Mouse (Mus musculus) MEL (cell line): ENCODE measurements at regions not wholly inside any gene's neighbourhood (a gene's known extent, or its start where the extent isn't known, plus 50 kb on each side); places are given as distances from the start of the nearest gene placed in this dataset.

ENCODE experiments used
- DNase-seq: peaks from one replicate; pipeline ENCODE4 v3.0.0; 2011; ENCODE audit warnings: low read depth, low spot score
- H3K27ac ChIP-seq: 2 replicates; pipeline ENCODE4 v1.5.1; 2012; ENCODE audit warnings: low read depth, mild to moderate bottlenecking, control low read depth, low read length, moderate library complexity; ENCODE audit not compliant: control insufficient read depth
- H3K27me3 ChIP-seq, 2 experiments: fragments of 150-350 bp in 1 of 2; sonication (generic) in 1 of 2; 2 replicates each; pipeline ENCODE4 v1.6.1; 2012; ENCODE audit warnings: low read length in 2 of 2, mild to moderate bottlenecking in 2 of 2, improper control_type of control experiment in 1 of 2, moderate library complexity in 1 of 2; ENCODE audit not compliant: insufficient read depth in 2 of 2, control insufficient read depth in 1 of 2
- H3K36me3 ChIP-seq, 2 experiments: 2 replicates each; pipeline ENCODE4 v1.6.1; 2012 to 2014; ENCODE audit warnings: low read length in 2 of 2, improper control_type of control experiment in 1 of 2, inconsistent platforms in 1 of 2, mild to moderate bottlenecking in 1 of 2; ENCODE audit not compliant: insufficient read depth in 2 of 2, control insufficient read depth in 1 of 2
- H3K4me1 ChIP-seq, 2 experiments: fragments of 150-350 bp in 1 of 2; sonication (generic) in 1 of 2; 2 replicates each; pipeline ENCODE4 v1.6.1; 2012; ENCODE audit warnings: low read length in 2 of 2, improper control_type of control experiment in 1 of 2, mild to moderate bottlenecking in 1 of 2; ENCODE audit not compliant: insufficient read depth in 2 of 2, control insufficient read depth in 1 of 2
- H3K4me3 ChIP-seq, 2 experiments: fragments of 150-350 bp in 1 of 2; sonication (generic) in 1 of 2; 2 replicates each; pipeline ENCODE4 v1.5.1; 2012; ENCODE audit warnings: low read depth in 2 of 2, low read length in 2 of 2, mild to moderate bottlenecking in 2 of 2, moderate library complexity in 2 of 2, control low read depth in 1 of 2, improper control_type of control experiment in 1 of 2; ENCODE audit not compliant: control insufficient read depth in 1 of 2, insufficient read depth in 1 of 2
- H3K79me2 ChIP-seq: 2 replicates; pipeline ENCODE4 v1.6.1; 2012; ENCODE audit warnings: mild to moderate bottlenecking, low read length, moderate library complexity; ENCODE audit not compliant: control insufficient read depth, poor library complexity, insufficient read depth
- H3K9ac ChIP-seq: 2 replicates; pipeline ENCODE4 v1.6.1; 2012; ENCODE audit warnings: low read depth, mild to moderate bottlenecking, control low read depth, low read length, moderate library complexity; ENCODE audit not compliant: control insufficient read depth, poor library complexity, severe bottlenecking
- H3K9me3 ChIP-seq: fragments of 150-350 bp; sonication (generic); replicated peaks from 2 replicates; pipeline ENCODE4 v1.6.1; 2012; ENCODE audit warnings: mild to moderate bottlenecking, low read length, improper control_type of control experiment, moderate library complexity; ENCODE audit not compliant: insufficient read depth
- CHD1 ChIP-seq: IDR thresholded peaks from 2 replicates; pipeline ENCODE4 v1.6.1; 2012; ENCODE audit warnings: low read depth, mild to moderate bottlenecking, inconsistent platforms, low read length, improper control_type of control experiment
- E2F4 ChIP-seq: IDR thresholded peaks from 2 replicates; pipeline ENCODE4 v1.6.1; 2011; ENCODE audit warnings: low read depth, low read length, improper control_type of control experiment, borderline replicate concordance
- ELF1 ChIP-seq: IDR thresholded peaks from 2 replicates; pipeline ENCODE4 v1.6.1; 2014; ENCODE audit warnings: low read depth, mild to moderate bottlenecking, inconsistent platforms, low read length, improper control_type of control experiment, moderate library complexity
- HCFC1 ChIP-seq: IDR thresholded peaks from 2 replicates; pipeline ENCODE4 v1.6.1; 2012; ENCODE audit warnings: low read depth, mild to moderate bottlenecking, inconsistent platforms, low read length, improper control_type of control experiment, moderate library complexity
- KAT2A ChIP-seq: conservative IDR thresholded peaks from 2 replicates; pipeline ENCODE4 v1.6.1; 2012; ENCODE audit warnings: low read depth, low read length, improper control_type of control experiment, inconsistent platforms
- MAX ChIP-seq: IDR thresholded peaks from 2 replicates; pipeline ENCODE4 v1.6.1; 2011; ENCODE audit warnings: low read length, improper control_type of control experiment
- MAZ ChIP-seq: IDR thresholded peaks from 2 replicates; pipeline ENCODE4 v1.6.1; 2012; ENCODE audit warnings: low read depth, mild to moderate bottlenecking, inconsistent platforms, low read length, improper control_type of control experiment
- MXI1 ChIP-seq: IDR thresholded peaks from 2 replicates; pipeline ENCODE4 v1.6.1; 2011; ENCODE audit warnings: mild to moderate bottlenecking, low read depth, low read length, improper control_type of control experiment
- POLR2AphosphoS2 ChIP-seq: IDR thresholded peaks from 2 replicates; pipeline ENCODE4 v1.6.1; 2011; ENCODE audit warnings: low read length, improper control_type of control experiment
- POLR2AphosphoS5 ChIP-seq: IDR thresholded peaks from 2 replicates; pipeline ENCODE4 v1.6.1; 2012; ENCODE audit warnings: low read depth, borderline replicate concordance, mild to moderate bottlenecking, inconsistent platforms, low read length, moderate library complexity, mixed read lengths
- RAD21 ChIP-seq: IDR thresholded peaks from 2 replicates; pipeline ENCODE4 v1.6.1; 2011; ENCODE audit warnings: mild to moderate bottlenecking, low read depth, low read length, improper control_type of control experiment
- TAL1 ChIP-seq: IDR thresholded peaks from 2 replicates; pipeline ENCODE4 v1.6.1; 2012; ENCODE audit warnings: mild to moderate bottlenecking, inconsistent platforms, low read length, moderate library complexity, mixed read lengths
- TBP ChIP-seq: IDR thresholded peaks from 2 replicates; pipeline ENCODE4 v1.8.0; 2011; ENCODE audit warnings: low read depth, low read length, improper control_type of control experiment
- USF2 ChIP-seq, 2 experiments: IDR thresholded peaks; 2 replicates each; pipeline ENCODE4 v1.6.1; 2011 to 2012; ENCODE audit warnings: improper control_type of control experiment in 2 of 2, low read length in 2 of 2, borderline replicate concordance in 1 of 2, inconsistent platforms in 1 of 2, low read depth in 1 of 2, mild to moderate bottlenecking in 1 of 2; ENCODE audit not compliant: insufficient read depth in 1 of 2
- ZKSCAN1 ChIP-seq: IDR thresholded peaks from 2 replicates; pipeline ENCODE4 v1.6.1; 2012; ENCODE audit warnings: low read depth, mild to moderate bottlenecking, inconsistent platforms, low read length, improper control_type of control experiment, moderate library complexity

DNA sequence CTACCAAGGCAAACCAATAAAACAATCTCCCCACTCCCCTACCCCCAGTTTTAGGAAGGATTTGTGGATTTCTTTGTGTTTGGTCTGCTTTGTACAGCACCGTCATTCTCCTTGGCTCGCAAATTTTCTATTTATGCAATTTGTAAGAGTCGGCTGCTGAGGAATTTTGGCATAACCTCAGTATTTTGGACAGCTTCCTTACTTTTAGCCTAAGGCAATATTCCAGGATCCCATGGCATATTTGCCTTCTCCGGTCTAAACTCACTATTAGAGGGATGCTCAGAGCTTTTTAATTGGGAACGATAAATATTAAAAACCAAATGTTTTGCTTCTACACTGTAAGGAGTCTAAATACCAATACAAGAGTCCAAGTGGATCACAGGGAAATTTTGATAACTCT lies 112.6 kb upstream of the Tmtc2 start:
- no peak for DNase-seq
- no peaks in the 10 kb centered on the region for H3K79me2 ChIP-seq
- H3K9me3 ChIP-seq = no peaks in the 10 kb centered on the region
- no peak overlapping the region for H3K27ac ChIP-seq
- TF ChIP-seq E2F4 (no peak), HCFC1 (no peak), RAD21 (no peak), USF2 (IDR thresholded peaks at IDR 0.05; ENCODE audit: borderline replicate concordance in 1 of 2, insufficient read depth in 1 of 2, low read depth in 1 of 2, low read length in 2 of 2) (no peak), CHD1 (no peak)
- no peaks in the 10 kb centered on the region for H3K4me1 ChIP-seq
- H3K27me3 ChIP-seq = no peaks in the 10 kb centered on the region
- no peak overlapping the region for H3K4me3 ChIP-seq
- H3K9ac ChIP-seq = no peak overlapping the region
- no peaks in the 10 kb centered on the region for H3K36me3 ChIP-seq

DNA sequence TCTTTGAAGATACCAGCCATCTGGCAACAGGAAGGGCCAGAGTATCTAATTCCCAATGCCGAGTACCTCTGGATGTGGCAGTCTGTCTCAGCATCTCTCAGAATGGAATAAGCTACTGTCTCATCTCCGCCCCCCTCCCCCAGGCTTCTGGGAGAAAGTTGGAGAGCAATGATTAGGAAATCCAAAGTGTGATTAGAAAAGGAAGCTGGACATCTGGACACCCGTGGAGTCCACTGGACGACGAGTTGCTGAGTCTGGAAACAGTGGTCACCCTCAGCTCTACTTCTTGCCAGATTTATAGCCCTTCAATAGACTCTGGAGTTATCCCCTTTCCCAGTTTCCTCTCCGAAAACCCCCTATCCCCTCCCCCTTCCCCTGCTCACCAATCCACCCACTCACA lies 105.3 kb upstream of the Tmtc2 start:
- TF ChIP-seq E2F4 (no peak), MXI1 (no peak), KAT2A (no peak), ZKSCAN1 (no peak), HCFC1 (no peak)
- Histone ChIP-seq H3K4me3 (no peak overlapping the region), H3K36me3 (no peaks in the 10 kb centered on the region), H3K27ac (no peak overlapping the region), H3K4me1 (no peaks in the 10 kb centered on the region), H3K9ac (no peak overlapping the region), H3K79me2 (no peaks in the 10 kb centered on the region), H3K27me3 (no peaks in the 10 kb centered on the region), H3K9me3 (no peaks in the 10 kb centered on the region)
- no peak for DNase-seq

DNA sequence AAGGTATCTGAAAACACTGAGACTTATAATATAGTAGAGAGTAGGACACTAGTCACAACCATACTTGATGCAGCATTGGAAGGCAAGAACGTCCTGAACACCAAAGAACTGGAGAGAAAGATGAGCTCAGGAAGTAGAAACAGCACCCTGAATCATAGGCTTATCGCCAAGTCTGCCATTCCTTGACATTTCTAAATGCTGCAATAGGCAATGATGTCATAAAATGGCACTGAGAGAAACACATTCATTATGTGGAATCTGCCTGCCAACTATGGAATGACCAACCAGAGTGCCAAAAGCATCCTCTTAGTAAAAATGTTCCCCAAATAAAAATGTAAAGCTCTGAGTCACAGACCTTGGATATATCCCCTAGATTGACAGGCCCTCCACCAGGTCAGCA lies 92.7 kb upstream of the Tmtc2 start:
- no peak for DNase-seq
- H3K27ac ChIP-seq = no peak overlapping the region
- no peak for TF ChIP-seq POLR2AphosphoS2
- TF ChIP-seq TBP = no peak
- TF ChIP-seq TAL1 = no peak
- no peak for TF ChIP-seq MAZ
- no peak for TF ChIP-seq CHD1
- no peak for TF ChIP-seq E2F4
- no peak for TF ChIP-seq POLR2AphosphoS5
- no peak for TF ChIP-seq RAD21
- TF ChIP-seq USF2 (IDR thresholded peaks at IDR 0.05; ENCODE audit: borderline replicate concordance in 1 of 2, insufficient read depth in 1 of 2, low read depth in 1 of 2, low read length in 2 of 2) = no peak
- TF ChIP-seq MAX = no peak
- TF ChIP-seq HCFC1 = no peak
- no peak for TF ChIP-seq ELF1
- TF ChIP-seq, all 39 proteins: peak for 0
- no peaks in the 10 kb centered on the region for H3K27me3 ChIP-seq
- no peaks in the 10 kb centered on the region for H3K79me2 ChIP-seq
- no peaks in the 10 kb centered on the region for H3K36me3 ChIP-seq
- no peaks in the 10 kb centered on the region for H3K4me1 ChIP-seq
- H3K9me3 ChIP-seq = no peaks in the 10 kb centered on the region
- H3K9ac ChIP-seq = no peak overlapping the region
- no peak overlapping the region for H3K4me3 ChIP-seq
